Comparison of ENCODE assay signal across 25 mouse cellular contexts in the genomic region with DNA sequence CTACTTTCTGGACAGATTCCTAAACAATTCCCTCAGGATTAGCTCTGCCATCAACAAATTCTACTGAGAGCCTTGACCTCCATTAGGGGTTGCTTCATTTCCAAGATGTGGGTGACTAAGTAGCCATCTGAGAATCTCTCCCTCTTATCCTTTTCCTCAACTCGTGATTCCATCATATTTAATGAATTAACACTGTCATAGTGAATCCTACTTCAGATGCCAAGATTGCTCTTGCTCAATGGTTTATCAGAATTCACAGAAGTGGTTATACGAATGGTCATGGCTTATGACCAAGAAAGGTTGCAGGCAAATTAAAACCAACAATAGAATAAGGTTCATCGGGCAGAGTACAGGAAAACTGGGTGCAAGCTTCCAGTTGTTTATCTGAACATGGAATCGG. TPM values are rescaled to one million over a fixed set of nuclear protein-coding genes. Genes with fewer than 3 reads are reported as not detected.
"Had no signal": no experiment of that assay in that cellular context is flagged by ENCODE, and none has a peak within 500 bp of the region (broad histone marks: within the 10 kb centered on the region; RNA-seq: fewer than 3 reads in every experiment).

No protein-coding gene starts in this region.

- H3K27ac ChIP-seq: neural tube, embryonic 12.5 days; neural tube, embryonic 13.5 days; neural tube, embryonic 15.5 days; stomach, embryonic 15.5 days; stomach, postnatal 0 days had no signal

- H3K9ac ChIP-seq: neural tube, embryonic 12.5 days; neural tube, embryonic 13.5 days; neural tube, embryonic 15.5 days; stomach, embryonic 15.5 days had no signal

- H3K4me3 ChIP-seq: neural tube, embryonic 12.5 days; neural tube, embryonic 13.5 days; neural tube, embryonic 15.5 days; stomach, embryonic 15.5 days had no signal

- H3K9me3 ChIP-seq: neural tube, embryonic 12.5 days; neural tube, embryonic 13.5 days; neural tube, embryonic 15.5 days; stomach, embryonic 15.5 days had no signal

- DNase-seq: retina, postnatal 1 day; right cerebral cortex, adult 18-20 months; right cerebral cortex, postnatal 14 days; right cerebral cortex, postnatal 25 days; right cerebral cortex, postnatal 4 days; spleen, adult 18-20 months; thymus, adult 18-20 months; thymus, adult 2 months; thymus, postnatal 14 days; thymus, postnatal 25 days; thymus, postnatal 36 days; thymus, postnatal 4 days had no signal

- H3K4me1 ChIP-seq: stomach, embryonic 15.5 days had no signal

- H3K36me3 ChIP-seq: neural tube, embryonic 12.5 days; neural tube, embryonic 13.5 days; neural tube, embryonic 15.5 days; stomach, embryonic 15.5 days had no signal

- H3K4me2 ChIP-seq: neural tube, embryonic 12.5 days; neural tube, embryonic 13.5 days; neural tube, embryonic 15.5 days; stomach, embryonic 15.5 days had no signal

RNA-seq across cellular contexts. Expression of a gene that starts 3.1 kb away (rescaled TPM):
- total RNA-seq: neutrophil, adult 5-6 weeks had no signal
- polyA plus RNA-seq: neural tube, embryonic 13.5 days; small intestine, adult 2 months; spleen, adult 2 months; stomach, embryonic 14.5 days; stomach, embryonic 16.5 days; stomach, postnatal 0 days; thymus, adult 2 months; thymus, postnatal 0 days; urinary bladder, adult 2 months had no signal

RNA-seq across cellular contexts. Expression of a gene that starts 3.2 kb away (rescaled TPM):
- total RNA-seq: neutrophil, adult 5-6 weeks had no signal
- polyA plus RNA-seq: neural tube, embryonic 13.5 days; small intestine, adult 2 months; spleen, adult 2 months; stomach, embryonic 14.5 days; stomach, embryonic 15.5 days; stomach, embryonic 16.5 days; stomach, postnatal 0 days; thymus, postnatal 0 days; urinary bladder, adult 2 months had no signal

RNA-seq across cellular contexts. Expression of a gene that starts 4.4 kb away (rescaled TPM):
- total RNA-seq: neutrophil, adult 5-6 weeks had no signal
- polyA plus RNA-seq: neural tube, embryonic 12.5 days; neural tube, embryonic 14.5 days; neural tube, embryonic 15.5 days; small intestine, adult 2 months; spleen, adult 2 months; stomach, embryonic 14.5 days; stomach, embryonic 15.5 days; stomach, embryonic 16.5 days; stomach, postnatal 0 days; thymus, adult 2 months; thymus, postnatal 0 days; urinary bladder, adult 2 months had no signal

RNA-seq across cellular contexts. Expression of a gene that starts 4.5 kb away (rescaled TPM):
- total RNA-seq: neutrophil, adult 5-6 weeks had no signal
